Mouse (Mus musculus) lung, embryonic 14.5 days (tissue): ENCODE measurements around the gene Dennd6b. TPM values are rescaled to one million over a fixed set of nuclear protein-coding genes. Genes with fewer than 3 reads are reported as not detected.

Experiments
- ATAC-seq: fragments of 200-750 bp; cut with Nextera tagmentation; 2 replicates; pipeline ENCODE4 v1.8.0; 2017; ENCODE audit warnings: mild to moderate bottlenecking, moderate TSS enrichment, moderate library complexity; ENCODE audit not compliant: insufficient read depth
- DNase-seq: peaks from one replicate; pipeline ENCODE4 v3.0.0-alpha.2; 2015
- H3K27ac ChIP-seq: fragments of 300-500 bp; sonication (generic); 2 replicates; pipeline ENCODE4 v1.5.1; 2014; ENCODE audit warnings: low read depth, mild to moderate bottlenecking, moderate library complexity
- H3K27me3 ChIP-seq: fragments of 300-500 bp; sonication (generic); 2 replicates; pipeline ENCODE4 v1.6.1; 2014; ENCODE audit warnings: low read length, control low read depth; ENCODE audit not compliant: insufficient read depth
- H3K36me3 ChIP-seq: fragments of 300-500 bp; sonication (generic); 2 replicates; pipeline ENCODE4 v1.6.1; 2014; ENCODE audit warnings: control low read depth; ENCODE audit not compliant: insufficient read depth
- H3K4me1 ChIP-seq: fragments of 300-500 bp; sonication (generic); 2 replicates; pipeline ENCODE4 v1.6.1; 2014; ENCODE audit warnings: antibody characterized with exemption, control low read depth; ENCODE audit not compliant: insufficient read depth
- H3K4me2 ChIP-seq: fragments of 300-500 bp; sonication (generic); 2 replicates; pipeline ENCODE4 v1.6.1; 2014; ENCODE audit warnings: mild to moderate bottlenecking
- H3K4me3 ChIP-seq: fragments of 300-500 bp; sonication (generic); 2 replicates; pipeline ENCODE4 v1.5.1; 2014; ENCODE audit warnings: low read depth, low read length
- H3K9ac ChIP-seq: fragments of 300-500 bp; sonication (generic); 2 replicates; pipeline ENCODE4 v1.6.1; 2014
- H3K9me3 ChIP-seq: fragments of 300-500 bp; sonication (generic); 2 replicates; pipeline ENCODE4 v1.6.1; 2016; ENCODE audit warnings: low read depth, low read length, control low read depth
- CTCF ChIP-seq: IDR thresholded peaks from 2 replicates; pipeline ENCODE4 v1.5.1; 2016; ENCODE audit warnings: antibody characterized with exemption, low read depth
- WGBS: fragments of 180-500 bp; shearing (Covaris S2); extraction: QIAGEN DNeasy Blood & Tissue Kit; methylation state at CpG from one replicate; pipeline ENCODE4 v1.1.7; 2014; 5-methylcytosine and 5-hydroxymethylcytosine counted together
- polyA plus RNA-seq: library from polyadenylated mRNA; unstranded; fragments of >200 nt; fragmentation: Nextera tagmentation; extraction: Ambion mirVana; gene quantifications from 2 replicates; pipeline ENCODE4 v1.2.1, GENCODE M21; 2014

The Dennd6b gene
- 9.2 and 11.0 TPM in 2 replicates for polyA plus RNA-seq

DNA sequence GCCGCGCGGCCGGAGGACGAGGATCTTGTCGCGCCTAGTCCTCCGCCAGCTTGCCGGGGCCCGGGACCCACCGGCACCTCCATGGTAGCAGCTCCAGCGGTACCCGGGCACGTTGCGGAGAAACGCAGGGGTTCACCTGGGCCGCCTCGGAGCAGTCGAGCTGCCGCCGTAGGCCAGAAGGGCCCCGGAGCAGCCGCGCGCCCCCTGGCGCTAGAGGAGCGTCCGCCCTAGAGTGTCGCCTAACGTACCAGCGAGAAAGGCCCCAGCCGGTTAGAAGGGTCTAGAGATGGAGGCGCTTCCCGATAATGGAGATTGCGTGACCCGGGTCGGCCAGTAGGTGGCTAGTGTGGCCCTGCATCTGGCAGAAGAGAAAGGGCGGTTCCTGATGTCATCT lies at the start of gene Dennd6b:
TSS of gene Dennd6b (minus strand) at position 184 of the 394 bp plus-strand sequence.
- ATAC-seq, result peak; percentile 99

DNA sequence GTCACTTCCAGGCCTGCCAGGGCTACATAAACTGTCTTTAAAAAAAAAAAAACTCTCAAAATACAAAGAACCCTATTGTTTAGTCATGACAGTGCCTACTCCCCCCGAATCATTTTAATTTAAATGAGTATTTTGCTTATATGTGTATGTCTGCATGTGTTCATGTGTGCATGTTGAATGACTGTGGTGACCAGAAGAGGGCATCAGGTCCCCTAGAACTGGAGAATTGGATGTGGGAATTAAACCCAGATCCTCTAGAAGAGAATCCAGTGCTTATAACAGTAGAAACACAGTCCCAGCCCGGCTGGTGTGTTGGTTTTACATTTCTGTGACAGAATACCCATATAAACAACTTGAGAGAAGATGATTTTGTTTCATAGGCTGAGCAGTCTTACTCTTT lies 44.7 kb upstream of the Dennd6b start:
- H3K4me3 ChIP-seq, result no peak overlapping the region
- H3K4me2 ChIP-seq, result no peak overlapping the region
- no peak overlapping the region for H3K27ac ChIP-seq
- no peaks in the 10 kb centered on the region for H3K27me3 ChIP-seq
- WGBS, result 59% methylated on average over 2 of the region's 2 CpGs
- H3K4me1 ChIP-seq, result no peaks in the 10 kb centered on the region
- peaks cover 17% of the 10 kb centered on the region for H3K36me3 ChIP-seq
- TF ChIP-seq CTCF, result peak; percentile 31; the same call in 1 of the 2 replicates
- no peak for ATAC-seq
- peak; percentile 42 for DNase-seq
- H3K9ac ChIP-seq, result no peak overlapping the region
- H3K9me3 ChIP-seq, result no peaks in the 10 kb centered on the region

More for the DNA sequence above, at the start of gene Dennd6b:
- H3K9me3 ChIP-seq, result no peaks in the 10 kb centered on the region
- TF ChIP-seq CTCF, result peak; percentile 93
- WGBS, result under 1% methylated on average over 38 of the region's 38 CpGs
- H3K27ac ChIP-seq, result peak within 1 kb of the TSS; percentile 98
- H3K4me1 ChIP-seq, result peaks cover 13% of the 10 kb centered on the region
- H3K4me2 ChIP-seq, result peak within 1 kb of the TSS; percentile 85
- H3K4me3 ChIP-seq, result peak within 1 kb of the TSS; percentile 93
- H3K36me3 ChIP-seq, result no peaks in the 10 kb centered on the region
- no peaks in the 10 kb centered on the region for H3K27me3 ChIP-seq
- peak; percentile 98 for DNase-seq
- H3K9ac ChIP-seq, result peak within 1 kb of the TSS; percentile 96

DNA sequence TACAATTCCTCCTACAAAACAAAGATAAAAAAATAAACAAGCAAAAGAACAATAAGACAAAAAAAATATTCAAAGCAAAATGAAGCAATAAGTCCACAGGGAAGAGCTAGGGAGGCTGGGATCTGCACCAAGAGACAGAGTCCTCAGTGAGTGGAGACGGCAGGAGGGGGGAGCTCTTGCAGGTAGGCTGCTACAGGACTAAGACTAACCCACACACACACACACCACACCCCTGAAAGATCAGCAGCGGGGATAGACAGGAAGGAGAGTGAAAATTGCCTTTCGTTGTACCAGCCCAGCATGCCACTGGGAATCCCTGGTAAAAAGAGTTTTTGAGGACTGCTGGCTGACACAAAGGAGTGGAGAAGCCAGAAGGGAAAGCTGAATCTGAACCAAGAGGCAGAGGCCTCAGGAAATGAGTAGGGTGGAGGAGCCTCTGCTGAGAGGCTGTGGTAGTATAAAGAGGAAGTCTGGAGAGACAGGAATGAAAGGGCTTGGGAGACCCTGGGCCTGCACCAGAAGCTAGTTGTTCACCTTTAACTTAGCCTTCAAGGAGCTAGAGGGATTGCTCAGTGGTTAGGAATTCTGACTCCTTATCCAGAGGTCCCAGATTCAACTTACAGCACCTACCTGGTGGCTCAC lies 43.6 kb upstream of the Dennd6b start:
- Histone ChIP-seq H3K9me3 (no peaks in the 10 kb centered on the region), H3K9ac (no peak overlapping the region), H3K36me3 (peaks cover 17% of the 10 kb centered on the region), H3K4me3 (no peak overlapping the region), H3K27ac (peak overlapping the region; percentile 20; the same call in 1 of the 2 replicates), H3K4me1 (no peaks in the 10 kb centered on the region), H3K4me2 (no peak overlapping the region), H3K27me3 (no peaks in the 10 kb centered on the region)
- no peak for TF ChIP-seq CTCF
- ATAC-seq (no peak), DNase-seq (peak; percentile 2)
- 52% methylated on average over 3 of the region's 3 CpGs for WGBS

DNA sequence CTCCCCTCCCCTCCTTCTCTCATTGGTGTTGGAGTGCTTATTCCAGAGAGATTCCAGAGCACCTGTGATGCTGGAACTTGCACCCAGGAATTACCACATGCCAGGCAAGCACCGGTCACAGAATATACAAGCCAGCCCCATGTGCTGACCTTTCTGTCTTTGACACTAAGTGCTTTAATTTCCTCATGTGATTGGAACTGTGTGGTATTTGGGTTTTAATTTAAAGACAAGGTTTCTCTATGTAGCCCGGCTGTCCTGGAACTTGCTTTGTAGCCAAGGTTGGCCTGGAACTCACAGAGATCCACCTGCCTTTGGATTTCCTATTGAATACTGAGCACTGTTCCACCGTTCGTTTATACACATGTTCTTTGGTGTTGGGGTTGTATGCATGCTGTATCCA lies 37.8 kb upstream of the Dennd6b start:
- no peaks in the 10 kb centered on the region for H3K27me3 ChIP-seq
- WGBS, result 83% methylated on average over 4 of the region's 4 CpGs
- DNase-seq (no peak), ATAC-seq (no peak)
- H3K9me3 ChIP-seq, result no peaks in the 10 kb centered on the region
- H3K4me1 ChIP-seq, result no peaks in the 10 kb centered on the region
- no peak overlapping the region for H3K4me2 ChIP-seq
- H3K9ac ChIP-seq, result no peak overlapping the region
- no peak overlapping the region for H3K4me3 ChIP-seq
- H3K27ac ChIP-seq, result no peak overlapping the region
- no peak for TF ChIP-seq CTCF
- peaks cover 2% of the 10 kb centered on the region; the same call in 1 of the 2 replicates for H3K36me3 ChIP-seq

DNA sequence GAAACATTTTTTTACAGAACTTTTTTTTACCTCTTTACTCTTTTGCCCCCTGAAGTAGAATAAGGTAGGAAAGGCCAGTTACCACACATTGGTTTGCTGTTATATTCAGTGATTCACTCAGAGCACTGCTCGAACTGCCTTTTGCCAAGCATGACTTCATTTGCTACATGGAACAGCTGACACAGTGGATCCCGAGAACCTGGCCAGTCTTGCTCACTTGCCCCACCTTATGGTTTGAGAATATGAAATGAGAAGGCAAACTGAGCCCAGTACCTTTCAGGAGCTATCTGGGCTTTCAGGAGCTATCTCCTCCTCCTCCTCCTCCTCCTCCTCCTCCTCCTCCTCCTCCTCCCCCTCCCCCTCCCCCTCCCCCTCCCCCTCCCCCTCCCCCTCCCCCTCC lies 37.3 kb upstream of the Dennd6b start:
- no peak for TF ChIP-seq CTCF
- ATAC-seq (no peak), DNase-seq (peak; percentile 40)

DNA sequence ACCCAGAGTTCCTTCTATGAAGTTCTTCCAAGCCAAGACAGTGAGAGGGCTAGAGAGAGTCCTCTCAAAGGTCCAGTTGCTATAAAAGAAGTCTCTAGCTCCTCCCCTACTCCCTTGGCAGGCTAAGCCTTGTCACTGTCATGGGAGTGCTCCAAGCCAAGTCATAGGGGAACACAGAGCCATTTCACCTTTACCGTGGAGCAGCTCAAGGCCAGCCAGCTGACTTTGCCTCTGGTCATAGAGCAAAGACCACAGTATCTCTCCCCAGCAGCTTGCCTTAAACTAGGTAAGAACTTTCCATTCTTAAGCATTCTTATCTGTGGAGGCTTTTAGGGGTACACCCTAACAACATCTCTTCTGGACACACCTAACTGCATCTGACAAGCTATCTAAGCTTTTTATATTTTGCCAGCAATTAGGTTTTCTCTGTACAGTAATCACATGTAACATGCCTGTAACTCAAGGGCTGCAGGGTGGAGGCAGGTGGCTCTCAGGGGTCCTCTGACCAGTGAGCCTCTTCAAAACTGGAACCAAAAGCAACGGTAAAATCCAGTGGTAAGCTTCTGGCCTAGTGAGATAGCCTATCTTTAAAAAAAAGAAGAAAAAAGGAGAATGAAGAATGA lies 19.4 kb upstream of the Dennd6b start:
- DNase-seq (no peak), ATAC-seq (no peak)
- TF ChIP-seq CTCF, result no peak
- Histone ChIP-seq H3K36me3 (peaks cover 13% of the 10 kb centered on the region), H3K9me3 (no peaks in the 10 kb centered on the region), H3K4me3 (no peak overlapping the region), H3K4me2 (no peak overlapping the region), H3K27ac (no peak overlapping the region), H3K27me3 (no peaks in the 10 kb centered on the region), H3K9ac (no peak overlapping the region), H3K4me1 (no peaks in the 10 kb centered on the region)
- WGBS, result 87% methylated on average over 2 of the region's 2 CpGs

More for the DNA sequence above, 37.3 kb upstream of the Dennd6b start:
- Histone ChIP-seq H3K4me1 (no peaks in the 10 kb centered on the region), H3K9ac (no peak overlapping the region), H3K36me3 (peaks cover 2% of the 10 kb centered on the region; the same call in 1 of the 2 replicates), H3K4me2 (no peak overlapping the region), H3K27ac (no peak overlapping the region), H3K27me3 (no peaks in the 10 kb centered on the region), H3K4me3 (no peak overlapping the region), H3K9me3 (no peaks in the 10 kb centered on the region)
- WGBS, result 40% methylated on average over 2 of the region's 2 CpGs

DNA sequence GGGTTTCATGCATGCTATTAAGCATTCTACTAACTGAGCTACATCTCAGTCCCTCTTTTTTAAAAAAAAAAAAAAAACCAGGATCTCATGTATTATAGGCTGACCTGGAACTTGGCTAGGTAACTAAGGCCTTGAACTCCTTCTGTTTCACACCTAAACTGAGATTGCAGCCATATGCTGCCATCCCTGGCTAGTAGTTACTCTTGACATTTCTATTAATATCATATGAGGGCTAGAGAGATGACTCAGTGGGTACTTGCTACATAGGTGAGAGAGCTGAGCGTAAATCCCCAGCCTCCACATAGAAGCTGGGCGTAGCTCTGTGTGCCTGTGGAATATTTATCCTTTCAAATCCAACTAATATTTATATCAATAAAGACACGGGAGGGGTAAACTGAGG lies 18.7 kb upstream of the Dennd6b start:
- TF ChIP-seq CTCF, result no peak
- WGBS, result 90% methylated on average over 3 of the region's 3 CpGs
- no peaks in the 10 kb centered on the region for H3K9me3 ChIP-seq
- ATAC-seq, result no peak
- H3K4me3 ChIP-seq, result no peak overlapping the region
- peaks cover 13% of the 10 kb centered on the region for H3K36me3 ChIP-seq
- H3K4me2 ChIP-seq, result no peak overlapping the region
- H3K9ac ChIP-seq, result no peak overlapping the region
- no peaks in the 10 kb centered on the region for H3K27me3 ChIP-seq
- H3K27ac ChIP-seq, result no peak overlapping the region
- DNase-seq, result no peak
- no peaks in the 10 kb centered on the region for H3K4me1 ChIP-seq
